Comparison of ENCODE assay signal across 8 mouse cellular contexts in genomic region chr2:25262795-25263622, GRCm38 (mm10). TPM values are rescaled to one million over a fixed set of nuclear protein-coding genes. Genes with fewer than 3 reads are reported as not detected.
DNase-seq lines count a peak whose midpoint lies in the region; ATAC-seq and TF ChIP-seq lines count a peak whose summit lies in the region.

No protein-coding gene starts in this region.

- no peak; the same call in 1 of the 2 replicates for ATAC-seq in erythroblast, adult 5-6 weeks (replicated peaks; ENCODE audit: low FRiP score, poor library complexity, severe bottlenecking)
- ATAC-seq in G1E (ENCODE audit: extremely low read depth, insufficient number of reproducible peaks, low FRiP score, poor library complexity, severe bottlenecking) = no peak
- peak; percentile 50 for ATAC-seq in hindbrain, embryonic 13.5 days (ENCODE audit: low FRiP score)
- ATAC-seq in liver, embryonic 15.5 days (ENCODE audit: insufficient read depth) = peak; percentile 29

- H3K27me3 ChIP-seq in erythroblast, embryonic 14.5 days (ENCODE audit: control insufficient read depth) = no peaks in the 10 kb centered on the region
- no peaks in the 10 kb centered on the region for H3K27me3 ChIP-seq in G1E (ENCODE audit: insufficient read depth, low read length)
- peaks cover 18% of the 10 kb centered on the region for H3K27me3 ChIP-seq in hindbrain, embryonic 13.5 days
- 0 out of 2 replicates have a peak, but pooled peaks cover 3% of the 10 kb centered on the region for H3K27me3 ChIP-seq in liver, embryonic 15.5 days

- H3K36me3 ChIP-seq in erythroblast, embryonic 14.5 days (ENCODE audit: control insufficient read depth) = peaks cover 13% of the 10 kb centered on the region
- H3K36me3 ChIP-seq in G1E (replicated peaks) = peaks cover 52% of the 10 kb centered on the region
- H3K36me3 ChIP-seq in hindbrain, embryonic 13.5 days = peaks cover 1% of the 10 kb centered on the region; the same call in 1 of the 2 replicates
- H3K36me3 ChIP-seq in liver, embryonic 15.5 days (replicated peaks) = 0 out of 2 replicates have a peak, but pooled peaks cover 5% of the 10 kb centered on the region

- H3K4me1 ChIP-seq in erythroblast, embryonic 14.5 days (ENCODE audit: control insufficient read depth) = peaks cover 68% of the 10 kb centered on the region
- H3K4me1 ChIP-seq in G1E (ENCODE audit: insufficient read depth, low read depth, low read length) = peaks cover 70% of the 10 kb centered on the region
- peaks cover 55% of the 10 kb centered on the region for H3K4me1 ChIP-seq in hindbrain, embryonic 13.5 days (replicated peaks)
- peaks cover 65% of the 10 kb centered on the region for H3K4me1 ChIP-seq in liver, embryonic 15.5 days (replicated peaks)

- TF ChIP-seq CTCF in G1E (IDR thresholded peaks at IDR 0.05; ENCODE audit: low read depth, low read length) = no peak

- WGBS in hindbrain, embryonic 13.5 days = under 1% methylated on average over 82 of the region's 82 CpGs
- under 1% methylated on average over 82 of the region's 82 CpGs for WGBS in liver, embryonic 15.5 days (ENCODE audit: insufficient replicate concordance)

- H3K4me3 ChIP-seq in erythroblast, embryonic 14.5 days (replicated peaks) = peak overlapping the region; percentile 90
- peak overlapping the region; percentile 89 for H3K4me3 ChIP-seq in G1E (ENCODE audit: low read depth, low read length)
- peak overlapping the region; percentile 79 for H3K4me3 ChIP-seq in hindbrain, embryonic 13.5 days
- peak overlapping the region; percentile 87 for H3K4me3 ChIP-seq in liver, embryonic 15.5 days (replicated peaks)

- DNase-seq in G1E (ENCODE audit: low spot score) = no peak
- peak; percentile 16 for DNase-seq in embryo, embryonic 9.5 days (ENCODE audit: extremely low spot score)
- DNase-seq in retina, postnatal 1 day = peak; percentile 73
- DNase-seq in urinary bladder, postnatal 14 days (ENCODE audit: low spot score) = no peak

- H3K9me3 ChIP-seq in erythroblast, embryonic 14.5 days (ENCODE audit: control insufficient read depth, low read length) = no peaks in the 10 kb centered on the region
- no peaks in the 10 kb centered on the region for H3K9me3 ChIP-seq in G1E (replicated peaks)
- no peaks in the 10 kb centered on the region for H3K9me3 ChIP-seq in hindbrain, embryonic 13.5 days
- H3K9me3 ChIP-seq in liver, embryonic 15.5 days (replicated peaks) = no peaks in the 10 kb centered on the region

- peak overlapping the region; percentile 99 for H3K4me2 ChIP-seq in hindbrain, embryonic 13.5 days
- peak overlapping the region; percentile 100 for H3K4me2 ChIP-seq in liver, embryonic 15.5 days

- peak overlapping the region; percentile 85 for H3K9ac ChIP-seq in hindbrain, embryonic 13.5 days
- H3K9ac ChIP-seq in liver, embryonic 15.5 days = peak overlapping the region; percentile 70

- H3K27ac ChIP-seq in hindbrain, embryonic 13.5 days = peak overlapping the region; percentile 87
- H3K27ac ChIP-seq in liver, embryonic 15.5 days (replicated peaks) = peak overlapping the region; percentile 78

RNA-seq across cellular contexts. Expression of gene Tprn, which starts 0.6 kb away (rescaled TPM):
- polyA plus RNA-seq in erythroblast, embryonic 14.5 days (2012) = 0.82 and 1.3 TPM in 2 replicates
- 1.5 and 4.0 TPM in 2 replicates for total RNA-seq in erythroblast, adult 5-6 weeks (2015; ENCODE audit: low replicate concordance)
- 0.26 and 2.6 TPM in 2 replicates for total RNA-seq in erythroblast, adult 5-6 weeks (2017; ENCODE audit: low replicate concordance)
- 13.6 and 22.0 TPM in 2 replicates for total RNA-seq in G1E (2014; fragmentation: Nextera tagmentation)
- 8.1 and 10.0 TPM in 2 replicates for total RNA-seq in G1E (2017)
- polyA plus RNA-seq in G1E (2012) = 51.5 and 52.8 TPM in 2 replicates
- 16.2 and 17.6 TPM in 2 replicates for polyA plus RNA-seq in hindbrain, embryonic 13.5 days (2015; fragmentation: Nextera tagmentation; extraction: Ambion mirVana)
- polyA plus RNA-seq in liver, embryonic 15.5 days (2015; fragmentation: Nextera tagmentation; extraction: Ambion mirVana) = 3.9 and 5.4 TPM in 2 replicates

RNA-seq across cellular contexts. Expression of gene Tmem203, which starts 7.8 kb away (rescaled TPM):
- 0.99 and 1.6 TPM in 2 replicates for polyA plus RNA-seq in erythroblast, embryonic 14.5 days (2012)
- total RNA-seq in erythroblast, adult 5-6 weeks (2015; ENCODE audit: low replicate concordance) = 2.5 and 8.8 TPM in 2 replicates
- 2.2 and 3.7 TPM in 2 replicates for total RNA-seq in erythroblast, adult 5-6 weeks (2017; ENCODE audit: low replicate concordance)
- total RNA-seq in G1E (2014; fragmentation: Nextera tagmentation) (13.7 and 14.6 TPM in 2 replicates), G1E (2017) (15.5 and 17.1 TPM in 2 replicates)
- polyA plus RNA-seq in G1E (2012) = 7.8 and 10.0 TPM in 2 replicates
- 18.6 and 20.9 TPM in 2 replicates for polyA plus RNA-seq in hindbrain, embryonic 13.5 days (2015; fragmentation: Nextera tagmentation; extraction: Ambion mirVana)
- polyA plus RNA-seq in liver, embryonic 15.5 days (2015; fragmentation: Nextera tagmentation; extraction: Ambion mirVana) = 11.9 and 12.5 TPM in 2 replicates

RNA-seq across cellular contexts. Expression of gene Ssna1, which starts 9.2 kb away (rescaled TPM):
- 22.8 and 24.1 TPM in 2 replicates for polyA plus RNA-seq in erythroblast, embryonic 14.5 days (2012)
- total RNA-seq in erythroblast, adult 5-6 weeks (2015; ENCODE audit: low replicate concordance) = 36.5 and 67.5 TPM in 2 replicates
- total RNA-seq in erythroblast, adult 5-6 weeks (2017; ENCODE audit: low replicate concordance) = 9.9 and 24.8 TPM in 2 replicates
- total RNA-seq in G1E (2014; fragmentation: Nextera tagmentation) (35.9 and 47.0 TPM in 2 replicates), G1E (2017) (100 and 107 TPM in 2 replicates)
- 237 and 259 TPM in 2 replicates for polyA plus RNA-seq in G1E (2012)
- polyA plus RNA-seq in hindbrain, embryonic 13.5 days (2015; fragmentation: Nextera tagmentation; extraction: Ambion mirVana) = 189 and 199 TPM in 2 replicates
- polyA plus RNA-seq in liver, embryonic 15.5 days (2015; fragmentation: Nextera tagmentation; extraction: Ambion mirVana) = 116 and 124 TPM in 2 replicates

RNA-seq across cellular contexts. Expression of gene Anapc2, which starts 9.3 kb away (rescaled TPM):
- 2.1 and 2.2 TPM in 2 replicates for polyA plus RNA-seq in erythroblast, embryonic 14.5 days (2012)
- total RNA-seq in erythroblast, adult 5-6 weeks (2015; ENCODE audit: low replicate concordance) = 8.4 and 12.9 TPM in 2 replicates
- total RNA-seq in erythroblast, adult 5-6 weeks (2017; ENCODE audit: low replicate concordance) = 9.2 and 18.7 TPM in 2 replicates
- total RNA-seq in G1E (2014; fragmentation: Nextera tagmentation) = 39.5 and 50.3 TPM in 2 replicates
- total RNA-seq in G1E (2017) = 19.7 and 24.4 TPM in 2 replicates
- polyA plus RNA-seq in G1E (2012) = 23.0 and 25.3 TPM in 2 replicates
- 143 TPM in 2 replicates for polyA plus RNA-seq in hindbrain, embryonic 13.5 days (2015; fragmentation: Nextera tagmentation; extraction: Ambion mirVana)
- polyA plus RNA-seq in liver, embryonic 15.5 days (2015; fragmentation: Nextera tagmentation; extraction: Ambion mirVana) = 41.7 and 45.0 TPM in 2 replicates

RNA-seq across cellular contexts. Expression of gene AL732309.1, which starts 16.3 kb away (rescaled TPM):
- polyA plus RNA-seq in erythroblast, embryonic 14.5 days (2012) = 0.06 and 0.18 TPM in 2 replicates
- 2.1 and 3.3 TPM in 2 replicates for total RNA-seq in erythroblast, adult 5-6 weeks (2015; ENCODE audit: low replicate concordance)
- 1.6 TPM in 1 of 2 replicates, not detected in the other for total RNA-seq in erythroblast, adult 5-6 weeks (2017; ENCODE audit: low replicate concordance)
- total RNA-seq in G1E (2014; fragmentation: Nextera tagmentation) = 5.6 and 6.3 TPM in 2 replicates
- 2.6 and 4.2 TPM in 2 replicates for total RNA-seq in G1E (2017)
- polyA plus RNA-seq in G1E (2012) = 1.4 TPM in 1 of 2 replicates, not detected in the other
- 5.1 and 6.2 TPM in 2 replicates for polyA plus RNA-seq in hindbrain, embryonic 13.5 days (2015; fragmentation: Nextera tagmentation; extraction: Ambion mirVana)
- polyA plus RNA-seq in liver, embryonic 15.5 days (2015; fragmentation: Nextera tagmentation; extraction: Ambion mirVana) = 1.7 and 1.9 TPM in 2 replicates

Comparison
In these comparisons a context has a peak if more than half of its experiments do, and no peak if none do; other contexts are left out.
1. ATAC-seq: peak in hindbrain, embryonic 13.5 days (single experiment) and liver, embryonic 15.5 days (single experiment); none in erythroblast, adult 5-6 weeks (single experiment) and G1E (single experiment).
2. DNase-seq: peak in embryo, embryonic 9.5 days (single experiment) and retina, postnatal 1 day (single experiment); none in G1E (single experiment) and urinary bladder, postnatal 14 days (single experiment).
3. Peak in every context shown above with its lines, with median percentiles within 50 percentile points of each other: H3K4me3 ChIP-seq.